Mouse (Mus musculus) lung, embryonic 16.5 days (tissue): ENCODE measurements at regions not wholly inside any gene's neighbourhood (a gene's known extent, or its start where the extent isn't known, plus 50 kb on each side); places are given as distances from the start of the nearest gene placed in this dataset.

ENCODE experiments used
- ATAC-seq: fragments of 200-750 bp; cut with Nextera tagmentation; 2 replicates; pipeline ENCODE4 v1.8.0; 2017; ENCODE audit warnings: low read depth, mild to moderate bottlenecking, moderate library complexity
- H3K27ac ChIP-seq: fragments of 300-500 bp; sonication (generic); 2 replicates; pipeline ENCODE4 v1.5.1; 2014; ENCODE audit warnings: mild to moderate bottlenecking, control low read depth, low read length
- H3K27me3 ChIP-seq: fragments of 300-500 bp; sonication (generic); 2 replicates; pipeline ENCODE4 v1.6.1; 2014; ENCODE audit warnings: low read depth, low read length, mixed read lengths; ENCODE audit not compliant: control insufficient read depth, insufficient read depth
- H3K36me3 ChIP-seq: fragments of 300-500 bp; sonication (generic); 2 replicates; pipeline ENCODE4 v1.6.1; 2014; ENCODE audit warnings: low read length; ENCODE audit not compliant: control insufficient read depth, insufficient read depth
- H3K4me1 ChIP-seq: fragments of 300-500 bp; sonication (generic); replicated peaks from 2 replicates; pipeline ENCODE4 v1.6.1; 2014; ENCODE audit warnings: low read length, mixed read lengths; ENCODE audit not compliant: control insufficient read depth, insufficient read depth
- H3K4me2 ChIP-seq: fragments of 300-500 bp; sonication (generic); 2 replicates; pipeline ENCODE4 v1.6.1; 2014; ENCODE audit warnings: low read depth, low read length, control low read depth
- H3K4me3 ChIP-seq: fragments of 300-500 bp; sonication (generic); 2 replicates; pipeline ENCODE4 v1.5.1; 2014; ENCODE audit warnings: mild to moderate bottlenecking, low read length, control low read depth
- H3K9ac ChIP-seq: fragments of 300-500 bp; sonication (generic); 2 replicates; pipeline ENCODE4 v1.6.1; 2014; ENCODE audit warnings: low read length, control low read depth
- H3K9me3 ChIP-seq: fragments of 300-500 bp; sonication (generic); 2 replicates; pipeline ENCODE4 v1.6.1; 2016; ENCODE audit warnings: low read length; ENCODE audit not compliant: control insufficient read depth
- WGBS: fragments of 180-500 bp; shearing (Covaris S2); extraction: QIAGEN DNeasy Blood & Tissue Kit; methylation state at CpG from one replicate; pipeline ENCODE4 v1.1.7; 2014; 5-methylcytosine and 5-hydroxymethylcytosine counted together

DNA sequence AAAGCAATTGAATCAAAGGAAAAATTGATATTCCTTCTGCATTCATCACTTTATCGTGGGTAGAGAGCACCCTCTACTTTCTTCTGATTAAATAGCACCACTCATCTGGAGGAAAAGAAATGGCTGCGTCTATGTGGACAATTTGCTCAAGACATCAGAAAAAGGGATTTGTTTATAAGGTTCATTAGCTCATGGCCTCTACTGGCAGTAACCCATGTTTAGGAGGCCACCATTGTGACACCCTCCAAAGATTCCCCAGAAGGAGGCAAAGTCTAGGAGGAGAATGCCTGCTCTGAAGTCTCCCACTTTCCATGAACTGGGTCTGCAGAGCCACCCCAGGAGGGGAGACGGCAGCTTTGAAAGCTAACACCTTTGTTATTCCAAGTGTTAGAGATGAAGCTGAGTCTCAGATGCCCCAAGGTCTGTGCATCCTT lies 147.2 kb upstream of the Plscr5 start:
- ATAC-seq = no peak
- Histone ChIP-seq H3K27me3 (no peaks in the 10 kb centered on the region), H3K9ac (no peak overlapping the region), H3K4me2 (no peak overlapping the region), H3K4me3 (no peak overlapping the region), H3K27ac (no peak overlapping the region), H3K9me3 (no peaks in the 10 kb centered on the region), H3K36me3 (no peaks in the 10 kb centered on the region), H3K4me1 (no peaks in the 10 kb centered on the region)
- 34% methylated on average over 3 of the region's 3 CpGs for WGBS

GRCm38 (mm10) chr9:92044161-92044560 lies 148.6 kb upstream of the Plscr5 start:
- Histone ChIP-seq H3K4me2 (no peak overlapping the region), H3K27ac (no peak overlapping the region), H3K4me1 (no peaks in the 10 kb centered on the region), H3K4me3 (no peak overlapping the region), H3K36me3 (no peaks in the 10 kb centered on the region), H3K9ac (no peak overlapping the region), H3K9me3 (no peaks in the 10 kb centered on the region), H3K27me3 (no peaks in the 10 kb centered on the region)
- ATAC-seq = no peak
- 74% methylated on average over 9 of the region's 9 CpGs for WGBS

GRCm38 (mm10) chr9:92016521-92016920 lies 176.2 kb upstream of the Plscr5 start:
- no peaks in the 10 kb centered on the region for H3K36me3 ChIP-seq
- no peak for ATAC-seq
- no peak overlapping the region for H3K27ac ChIP-seq
- no peak overlapping the region for H3K9ac ChIP-seq
- no peaks in the 10 kb centered on the region for H3K9me3 ChIP-seq
- no peak overlapping the region for H3K4me3 ChIP-seq
- H3K4me1 ChIP-seq = no peaks in the 10 kb centered on the region
- no peaks in the 10 kb centered on the region for H3K27me3 ChIP-seq
- 95% methylated on average over 3 of the region's 3 CpGs for WGBS
- H3K4me2 ChIP-seq = no peak overlapping the region

DNA sequence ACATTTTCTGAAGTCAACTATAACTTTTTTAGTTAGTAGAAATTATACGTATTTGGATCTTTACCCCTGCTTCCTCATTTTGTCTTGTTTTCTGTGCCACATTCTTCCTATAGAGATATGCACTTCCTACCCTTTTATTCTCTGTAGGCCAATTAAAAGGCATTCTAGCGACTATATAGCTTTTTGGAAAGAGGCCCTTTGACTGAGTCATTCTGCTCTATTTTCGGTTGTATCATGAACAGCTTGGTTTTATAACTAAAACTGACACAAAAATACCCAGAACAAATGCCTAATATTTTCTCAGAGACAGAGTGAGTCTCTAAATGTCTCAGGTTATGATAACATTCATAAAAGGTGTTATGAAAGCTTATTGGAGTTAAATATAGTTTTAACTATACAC lies 176.8 kb upstream of the Plscr5 start:
- no peak for ATAC-seq

DNA sequence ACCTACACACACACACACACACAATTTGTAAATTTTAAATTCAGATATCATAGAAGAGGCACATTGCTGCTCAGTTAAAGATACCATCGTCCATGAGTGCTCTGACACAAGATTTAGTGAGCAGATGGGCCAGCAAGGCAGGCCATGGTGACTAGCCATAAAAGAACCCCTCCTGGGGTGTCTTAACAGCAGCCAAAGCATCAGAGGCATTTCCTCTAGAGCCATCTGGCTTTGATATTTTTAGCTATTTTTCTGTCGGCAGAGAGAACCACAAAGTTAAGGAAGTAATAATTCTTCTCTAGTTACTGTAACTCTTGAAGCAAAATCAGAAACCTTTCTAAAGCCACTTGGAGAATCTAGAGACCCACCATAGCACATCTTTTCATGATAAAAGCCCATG lies 204.5 kb upstream of the Plscr5 start:
- no peaks in the 10 kb centered on the region for H3K36me3 ChIP-seq
- no peaks in the 10 kb centered on the region for H3K27me3 ChIP-seq
- no peak overlapping the region for H3K9ac ChIP-seq
- H3K27ac ChIP-seq = no peak overlapping the region
- no peak overlapping the region for H3K4me3 ChIP-seq
- ATAC-seq = no peak
- no peak overlapping the region for H3K4me2 ChIP-seq
- WGBS = 47% methylated on average over 2 of the region's 2 CpGs
- no peaks in the 10 kb centered on the region for H3K9me3 ChIP-seq
- H3K4me1 ChIP-seq = no peaks in the 10 kb centered on the region

More for the DNA sequence above, 176.8 kb upstream of the Plscr5 start:
- no peak overlapping the region for H3K27ac ChIP-seq
- no peak overlapping the region for H3K9ac ChIP-seq
- 64% methylated on average over 3 of the region's 3 CpGs for WGBS
- no peak overlapping the region for H3K4me2 ChIP-seq
- H3K27me3 ChIP-seq = no peaks in the 10 kb centered on the region
- no peaks in the 10 kb centered on the region for H3K9me3 ChIP-seq
- H3K36me3 ChIP-seq = no peaks in the 10 kb centered on the region
- H3K4me1 ChIP-seq = no peaks in the 10 kb centered on the region
- no peak overlapping the region for H3K4me3 ChIP-seq

DNA sequence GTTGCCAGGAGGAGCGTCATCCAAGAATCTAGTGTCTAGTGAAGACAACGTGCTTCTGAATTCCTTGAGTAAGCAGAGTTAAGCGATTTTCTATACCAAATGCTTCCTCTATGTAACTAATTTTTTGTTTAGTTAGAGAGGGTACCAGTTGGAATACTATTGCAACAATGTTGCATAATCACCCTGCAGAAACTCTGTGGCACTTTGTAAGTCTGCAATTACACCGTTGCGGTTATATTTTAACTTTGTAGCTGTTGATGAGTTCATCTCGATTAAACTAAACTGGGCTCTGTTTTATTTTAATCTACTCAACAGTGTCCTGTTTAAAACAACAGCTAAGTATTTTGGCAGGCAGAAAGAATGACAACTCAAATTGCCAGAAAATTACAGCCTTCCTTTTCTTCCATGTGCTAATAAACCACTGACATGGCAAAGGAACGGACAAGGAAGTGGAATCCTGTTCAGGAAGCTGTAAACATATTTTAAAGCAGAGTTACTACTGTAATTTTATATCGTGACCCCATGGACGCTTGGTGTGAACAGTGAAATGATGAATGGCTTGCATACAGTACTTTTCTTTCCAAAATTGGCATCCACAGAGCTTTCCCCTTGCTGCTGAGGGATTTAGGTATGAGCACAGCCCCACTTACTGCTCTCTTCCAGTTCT lies 210.6 kb upstream of the Plscr5 start:
- no peaks in the 10 kb centered on the region for H3K4me1 ChIP-seq
- H3K27me3 ChIP-seq = no peaks in the 10 kb centered on the region
- no peak overlapping the region for H3K4me2 ChIP-seq
- no peaks in the 10 kb centered on the region for H3K9me3 ChIP-seq
- no peaks in the 10 kb centered on the region for H3K36me3 ChIP-seq
- H3K4me3 ChIP-seq = no peak overlapping the region
- H3K9ac ChIP-seq = no peak overlapping the region
- H3K27ac ChIP-seq = no peak overlapping the region
- ATAC-seq = no peak
- 48% methylated on average over 9 of the region's 9 CpGs for WGBS

DNA sequence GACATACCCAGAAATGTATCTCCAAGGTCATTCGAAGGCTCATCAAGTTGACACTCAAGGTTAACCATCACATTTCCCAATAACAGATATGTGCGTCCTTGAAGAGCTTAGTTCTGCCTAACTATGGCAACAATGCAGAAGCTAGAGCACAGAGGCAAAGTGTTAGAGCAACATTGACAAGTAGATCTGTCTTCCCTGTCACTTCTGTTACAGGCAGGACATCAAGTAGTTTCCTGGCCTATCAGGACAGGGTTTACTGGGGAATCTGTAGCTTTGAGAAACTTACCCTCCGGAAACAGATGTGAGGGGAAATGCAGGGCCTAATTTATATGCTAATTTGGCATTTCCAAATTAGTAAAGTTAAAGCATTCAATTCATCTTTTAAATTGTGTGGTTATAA lies 211.2 kb upstream of the Plscr5 start:
- H3K4me1 ChIP-seq = no peaks in the 10 kb centered on the region
- H3K9ac ChIP-seq = no peak overlapping the region
- WGBS = 68% methylated on average over 3 of the region's 3 CpGs

DNA sequence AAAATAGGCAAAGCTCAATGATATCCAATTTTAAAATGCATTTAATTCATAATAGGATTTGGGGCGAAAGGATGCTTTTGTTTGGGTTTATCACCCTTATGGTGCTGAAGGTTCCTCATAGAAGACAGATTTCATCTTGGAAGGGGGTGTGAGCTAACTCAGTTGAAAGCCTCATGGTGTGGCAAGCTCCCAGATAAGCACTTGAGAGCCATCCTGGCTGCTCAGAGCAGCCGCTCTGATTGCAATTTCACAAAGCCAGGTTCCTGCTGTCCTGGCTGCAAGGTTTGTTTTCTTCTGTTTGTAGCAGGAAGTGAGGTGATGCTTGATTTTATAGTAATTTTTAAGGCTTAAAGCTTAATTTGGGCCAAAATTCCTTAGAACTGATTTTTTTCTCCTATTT lies 228.7 kb upstream of the Plscr5 start:
- no peak overlapping the region for H3K4me2 ChIP-seq
- ATAC-seq = no peak
- H3K36me3 ChIP-seq = no peaks in the 10 kb centered on the region
- no peak overlapping the region for H3K4me3 ChIP-seq
- H3K4me1 ChIP-seq = no peaks in the 10 kb centered on the region
- H3K9me3 ChIP-seq = no peaks in the 10 kb centered on the region
- H3K27ac ChIP-seq = no peak overlapping the region
- H3K9ac ChIP-seq = no peak overlapping the region
- 69% methylated on average over 2 of the region's 2 CpGs for WGBS
- H3K27me3 ChIP-seq = no peaks in the 10 kb centered on the region

More for the DNA sequence above, 211.2 kb upstream of the Plscr5 start:
- Histone ChIP-seq H3K27ac (no peak overlapping the region), H3K36me3 (no peaks in the 10 kb centered on the region), H3K4me2 (no peak overlapping the region), H3K27me3 (no peaks in the 10 kb centered on the region), H3K4me3 (no peak overlapping the region), H3K9me3 (no peaks in the 10 kb centered on the region)
- ATAC-seq = no peak

- no peak for ATAC-seq
- no peaks in the 10 kb centered on the region for H3K36me3 ChIP-seq
These were observed 230.0 kb upstream of the Plscr5 start for GRCm38 (mm10) chr9:91962726-91963125.

GRCm38 (mm10) chr9:91961666-91962065 lies 231.1 kb upstream of the Plscr5 start:
- ATAC-seq = no peak
- Histone ChIP-seq H3K4me1 (no peaks in the 10 kb centered on the region), H3K27me3 (no peaks in the 10 kb centered on the region), H3K4me3 (no peak overlapping the region), H3K4me2 (no peak overlapping the region), H3K27ac (no peak overlapping the region), H3K36me3 (no peaks in the 10 kb centered on the region), H3K9ac (no peak overlapping the region), H3K9me3 (no peaks in the 10 kb centered on the region)
- WGBS = 71% methylated on average over 1 of the region's 1 CpGs

More at GRCm38 (mm10) chr9:91962726-91963125, 230.0 kb upstream of the Plscr5 start:
- Histone ChIP-seq H3K9ac (no peak overlapping the region), H3K4me1 (no peaks in the 10 kb centered on the region), H3K27me3 (no peaks in the 10 kb centered on the region), H3K4me2 (no peak overlapping the region), H3K4me3 (no peak overlapping the region), H3K9me3 (no peaks in the 10 kb centered on the region), H3K27ac (no peak overlapping the region)
- WGBS = 77% methylated on average over 1 of the region's 1 CpGs
